Mouse (Mus musculus): ENCODE data around the gene Crcp.

GRCm38 (mm10) chr5:129991898-129992297 is 37.2 kb upstream of the Crcp start:
- no peak for TF ChIP-seq CTCF (IDR thresholded peaks at IDR 0.05; ENCODE audit: extremely low read depth, insufficient read depth, low read length)
- no peak for TF ChIP-seq POLR2A (IDR thresholded peaks at IDR 0.05; ENCODE audit: extremely low read depth, insufficient read depth, low read length)

Measured in cortical plate, adult 2 months (tissue).